ENCODE assay signal across 8 mouse cellular contexts in genomic region chr11:85712860-85713813, GRCm38 (mm10).
DNase-seq lines count a peak whose midpoint lies in the region; ATAC-seq and TF ChIP-seq lines count a peak whose summit lies in the region.

No protein-coding gene starts in this region.

- no peaks in the 10 kb centered on the region for H3K36me3 ChIP-seq in forebrain, embryonic 11.5 days (ENCODE audit: control insufficient read depth, insufficient read depth, low read length)
- no peaks in the 10 kb centered on the region for H3K36me3 ChIP-seq in forebrain, postnatal 0 days (ENCODE audit: insufficient read depth)

- H3K27ac ChIP-seq in forebrain, embryonic 11.5 days (ENCODE audit: low read depth, low read length), result no peak overlapping the region
- no peak overlapping the region for H3K27ac ChIP-seq in forebrain, postnatal 0 days (ENCODE audit: low read depth, low read length)

- ATAC-seq in forebrain, embryonic 11.5 days (replicated peaks; ENCODE audit: low FRiP score), result no peak
- no peak for ATAC-seq in forebrain, postnatal 0 days
- ATAC-seq in erythroid progenitor cell, adult 5-6 weeks (replicated peaks; ENCODE audit: low FRiP score, poor library complexity, severe bottlenecking), result peak; percentile 48; the same call in 1 of the 2 replicates
- peak; percentile 93 to 96 for ATAC-seq in hematopoietic stem cell, adult 5-6 weeks (replicated peaks in 1 of 2; ENCODE audit: insufficient read depth in 1 of 2, low FRiP score in 2 of 2, low TSS enrichment in 1 of 2, low read depth in 1 of 2, poor library complexity in 2 of 2, severe bottlenecking in 2 of 2)
- peak; percentile 92 for ATAC-seq in monocyte, adult 5-6 weeks (replicated peaks; ENCODE audit: insufficient number of reproducible peaks, low FRiP score, low TSS enrichment, poor library complexity, severe bottlenecking)

- no peak overlapping the region for H3K9ac ChIP-seq in forebrain, embryonic 11.5 days (ENCODE audit: low read length)
- no peak overlapping the region for H3K9ac ChIP-seq in forebrain, postnatal 0 days

- no peak overlapping the region for H3K4me2 ChIP-seq in forebrain, embryonic 11.5 days (ENCODE audit: low read depth, low read length, severe bottlenecking)
- H3K4me2 ChIP-seq in forebrain, postnatal 0 days (ENCODE audit: low read depth), result no peak overlapping the region

- peaks cover 79% of the 10 kb centered on the region for H3K27me3 ChIP-seq in forebrain, embryonic 11.5 days (ENCODE audit: control insufficient read depth, insufficient read depth, low read length)
- peaks cover 17% of the 10 kb centered on the region for H3K27me3 ChIP-seq in forebrain, postnatal 0 days (ENCODE audit: insufficient read depth, low read length)

- peaks cover 15% of the 10 kb centered on the region for H3K4me1 ChIP-seq in forebrain, embryonic 11.5 days (replicated peaks; ENCODE audit: control insufficient read depth, insufficient read depth, low read length)
- H3K4me1 ChIP-seq in forebrain, postnatal 0 days (ENCODE audit: insufficient read depth), result no peaks in the 10 kb centered on the region

- DNase-seq in forebrain, embryonic 11.5 days (ENCODE audit: low spot score), result peak; percentile 64
- DNase-seq in forebrain, postnatal 0 days, result no peak
- DNase-seq in MEL-GATA-1-ER (ENCODE audit: extremely low read depth, low read depth) (peak; percentile 36), liver (peak; percentile 70)
- DNase-seq in frontal cortex, postnatal 14 days (ENCODE audit: low spot score in 2 of 2), result no peak

- no peaks in the 10 kb centered on the region for H3K9me3 ChIP-seq in forebrain, embryonic 11.5 days (ENCODE audit: control insufficient read depth, low read length)
- H3K9me3 ChIP-seq in forebrain, postnatal 0 days (ENCODE audit: low read length), result no peaks in the 10 kb centered on the region

- no peak overlapping the region for H3K4me3 ChIP-seq in forebrain, embryonic 11.5 days (ENCODE audit: low read depth, low read length)
- H3K4me3 ChIP-seq in forebrain, postnatal 0 days (ENCODE audit: low read depth, low read length), result no peak overlapping the region

- WGBS in forebrain, embryonic 11.5 days, result 53% methylated on average over 19 of the region's 19 CpGs
- 45% methylated on average over 19 of the region's 19 CpGs for WGBS in forebrain, postnatal 0 days

- TF ChIP-seq CTCF in forebrain, postnatal 0 days (IDR thresholded peaks at IDR 0.05; ENCODE audit: low read depth), result no peak

Comparison
In these comparisons a context has a peak if more than half of its experiments do, and no peak if none do; other contexts are left out.
1. DNase-seq: peak in forebrain, embryonic 11.5 days (single experiment), MEL-GATA-1-ER (single experiment) and liver (single experiment); none in forebrain, postnatal 0 days (single experiment) and frontal cortex, postnatal 14 days (0 of 2).
2. ATAC-seq: peak in erythroid progenitor cell, adult 5-6 weeks (single experiment), hematopoietic stem cell, adult 5-6 weeks (2 of 2) and monocyte, adult 5-6 weeks (single experiment); none in forebrain, embryonic 11.5 days (single experiment) and forebrain, postnatal 0 days (single experiment).